Mouse (Mus musculus) forebrain, embryonic 15.5 days (tissue): Measurements from ENCODE around the gene Pla2g12a. TPM values are rescaled to one million over a fixed set of nuclear protein-coding genes. Genes with fewer than 3 reads are reported as not detected.
A peak's percentile ranks its signal among the peaks of the same experiment; 100 is the strongest.

Experiments
- ATAC-seq: fragments of 200-750 bp; cut with Nextera tagmentation; replicated peaks from 2 replicates; pipeline ENCODE4 v1.8.0; 2017; ENCODE audit warnings: mild to moderate bottlenecking, moderate TSS enrichment, moderate library complexity
- H3K27ac ChIP-seq: fragments of 300-500 bp; sonication (generic); replicated peaks from 2 replicates; pipeline ENCODE4 v1.5.1; 2015; ENCODE audit warnings: mild to moderate bottlenecking, inconsistent platforms
- H3K27me3 ChIP-seq: fragments of 300-500 bp; sonication (generic); 2 replicates; pipeline ENCODE4 v1.6.1; 2015; ENCODE audit warnings: inconsistent platforms
- H3K36me3 ChIP-seq: fragments of 300-500 bp; sonication (generic); 2 replicates; pipeline ENCODE4 v1.6.1; 2015; ENCODE audit warnings: mild to moderate bottlenecking, inconsistent platforms
- H3K4me1 ChIP-seq: fragments of 300-500 bp; sonication (generic); 2 replicates; pipeline ENCODE4 v1.6.1; 2015; ENCODE audit warnings: inconsistent platforms
- H3K4me2 ChIP-seq: fragments of 300-500 bp; sonication (generic); replicated peaks from 2 replicates; pipeline ENCODE4 v1.6.1; 2015; ENCODE audit warnings: mild to moderate bottlenecking, inconsistent platforms
- H3K4me3 ChIP-seq: fragments of 300-500 bp; sonication (generic); 2 replicates; pipeline ENCODE4 v1.5.1; 2015; ENCODE audit warnings: mild to moderate bottlenecking, inconsistent platforms
- H3K9ac ChIP-seq: fragments of 300-500 bp; sonication (generic); replicated peaks from 2 replicates; pipeline ENCODE4 v1.6.1; 2015; ENCODE audit warnings: mild to moderate bottlenecking, inconsistent platforms
- H3K9me3 ChIP-seq: fragments of 300-500 bp; sonication (generic); 2 replicates; pipeline ENCODE4 v1.6.1; 2016; ENCODE audit warnings: inconsistent platforms
- WGBS: fragments of 180-500 bp; shearing (Covaris S2); methylation state at CpG from one replicate; pipeline ENCODE4 v1.1.7; 2015; ENCODE audit warnings: mixed read lengths; 5-methylcytosine and 5-hydroxymethylcytosine counted together
- polyA plus RNA-seq: library from polyadenylated mRNA; unstranded; fragments of >200 nt; fragmentation: Nextera tagmentation; extraction: Ambion mirVana; gene quantifications from 2 replicates; pipeline ENCODE4 v1.2.1, GENCODE M21; 2015

The Pla2g12a gene
- polyA plus RNA-seq, 1 experiment from 2014 or later = 32.2 TPM

DNA sequence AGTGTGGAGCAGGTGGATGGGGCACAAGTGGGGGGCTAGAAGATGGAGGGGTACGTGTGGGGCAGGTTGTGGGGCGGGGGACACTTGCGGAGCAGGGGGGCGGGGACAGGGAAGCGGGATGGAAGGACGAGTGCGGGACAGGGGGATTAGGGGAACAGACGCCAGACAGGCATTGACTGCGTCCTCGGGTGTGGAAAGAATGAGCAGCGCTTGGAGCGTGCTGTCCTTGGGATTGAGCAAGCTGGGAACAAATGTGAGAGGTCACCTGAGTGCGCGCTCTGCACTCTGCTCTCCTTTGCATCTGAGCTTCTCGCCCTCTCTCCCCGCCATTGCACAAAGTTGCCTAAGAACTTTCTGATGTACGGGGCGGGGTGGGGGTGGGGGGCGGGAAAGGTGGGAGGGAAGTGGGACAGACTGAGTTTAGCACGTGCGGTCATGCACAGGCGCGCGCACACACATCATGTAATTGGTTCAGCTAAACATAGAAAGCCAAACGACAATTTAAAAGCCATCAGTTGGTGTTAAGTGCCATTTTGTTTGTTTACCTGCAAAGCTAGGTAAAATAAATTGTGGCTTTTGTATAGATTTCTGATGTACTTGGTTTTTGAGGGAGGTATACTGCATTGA is 838 bp downstream of the Pla2g12a start:
- peak overlapping the region; percentile 85 for H3K4me2 ChIP-seq
- peak; percentile 57 for ATAC-seq
- H3K36me3 ChIP-seq = no peaks in the 10 kb centered on the region
- peak overlapping the region; percentile 82 for H3K9ac ChIP-seq
- peak overlapping the region; percentile 87 for H3K4me3 ChIP-seq
- H3K9me3 ChIP-seq = no peaks in the 10 kb centered on the region
- peaks cover 13% of the 10 kb centered on the region for H3K4me1 ChIP-seq
- 0% methylated on average over 25 of the region's 25 CpGs for WGBS
- H3K27me3 ChIP-seq = no peaks in the 10 kb centered on the region
- peak overlapping the region; percentile 83 for H3K27ac ChIP-seq

DNA sequence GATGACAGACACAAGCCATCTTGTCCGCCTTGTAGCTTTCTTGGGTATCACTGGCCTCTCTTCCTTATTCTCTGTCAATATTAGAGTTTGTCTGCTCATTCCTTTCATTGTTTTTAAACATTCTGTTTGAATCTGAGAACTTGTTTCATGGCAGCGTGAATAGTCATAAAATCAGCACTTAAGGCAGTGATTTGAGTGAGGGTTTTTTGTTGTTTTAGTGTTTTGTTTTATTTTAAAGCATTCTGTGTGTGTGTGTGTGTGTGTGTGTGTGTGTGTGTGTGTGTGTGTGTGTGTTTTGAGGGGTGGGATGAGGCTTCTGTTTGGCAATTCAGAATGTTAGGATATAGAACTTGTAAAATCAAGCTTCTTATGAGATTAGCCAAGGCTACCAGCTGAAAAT is 1.5 kb downstream of the Pla2g12a start:
- peaks cover 13% of the 10 kb centered on the region for H3K4me1 ChIP-seq
- H3K4me2 ChIP-seq = peak overlapping the region; percentile 85; the same call in 1 of the 2 replicates
- H3K4me3 ChIP-seq = no peak overlapping the region; the same call in 1 of the 2 replicates
- no peak overlapping the region for H3K9ac ChIP-seq
- H3K36me3 ChIP-seq = no peaks in the 10 kb centered on the region
- no peak for ATAC-seq
- WGBS = 55% methylated on average over 2 of the region's 2 CpGs
- H3K9me3 ChIP-seq = no peaks in the 10 kb centered on the region
- H3K27me3 ChIP-seq = no peaks in the 10 kb centered on the region
- no peak overlapping the region for H3K27ac ChIP-seq

GRCm38 (mm10) chr3:129880925-129881593 is 2.7 kb downstream of the Pla2g12a start:
- WGBS = 90% methylated on average over 8 of the region's 8 CpGs
- Histone ChIP-seq H3K9ac (no peak overlapping the region), H3K4me3 (no peak overlapping the region), H3K27me3 (no peaks in the 10 kb centered on the region), H3K9me3 (no peaks in the 10 kb centered on the region), H3K4me1 (peaks cover 13% of the 10 kb centered on the region), H3K27ac (no peak overlapping the region), H3K36me3 (no peaks in the 10 kb centered on the region), H3K4me2 (no peak overlapping the region)
- ATAC-seq = no peak

GRCm38 (mm10) chr3:129885577-129885976 is 7.2 kb downstream of the Pla2g12a start:
- no peak overlapping the region for H3K4me2 ChIP-seq
- no peaks in the 10 kb centered on the region for H3K9me3 ChIP-seq
- peaks cover under 1% of the 10 kb centered on the region; the same call in 1 of the 2 replicates for H3K36me3 ChIP-seq
- 88% methylated on average over 9 of the region's 9 CpGs for WGBS
- H3K4me1 ChIP-seq = no peaks in the 10 kb centered on the region
- no peak overlapping the region for H3K9ac ChIP-seq
- no peak overlapping the region for H3K27ac ChIP-seq
- no peak overlapping the region for H3K4me3 ChIP-seq
- ATAC-seq = no peak
- no peaks in the 10 kb centered on the region for H3K27me3 ChIP-seq

- Histone ChIP-seq H3K27ac (no peak overlapping the region), H3K4me1 (no peaks in the 10 kb centered on the region), H3K4me3 (no peak overlapping the region), H3K9ac (no peak overlapping the region), H3K27me3 (no peaks in the 10 kb centered on the region), H3K36me3 (peaks cover 8% of the 10 kb centered on the region; the same call in 1 of the 2 replicates), H3K4me2 (no peak overlapping the region), H3K9me3 (no peaks in the 10 kb centered on the region)
- 86% methylated on average over 5 of the region's 5 CpGs for WGBS
- no peak for ATAC-seq
Measured at GRCm38 (mm10) chr3:129886430-129886829, 8.0 kb downstream of the Pla2g12a start.

GRCm38 (mm10) chr3:129887779-129888517 is 9.5 kb downstream of the Pla2g12a start:
- Histone ChIP-seq H3K4me2 (no peak overlapping the region), H3K36me3 (peaks cover 8% of the 10 kb centered on the region; the same call in 1 of the 2 replicates), H3K9me3 (no peaks in the 10 kb centered on the region), H3K27me3 (no peaks in the 10 kb centered on the region), H3K4me1 (no peaks in the 10 kb centered on the region), H3K27ac (no peak overlapping the region), H3K9ac (no peak overlapping the region), H3K4me3 (no peak overlapping the region)
- ATAC-seq = no peak
- 91% methylated on average over 13 of the region's 13 CpGs for WGBS

GRCm38 (mm10) chr3:129892003-129892402 is 13.6 kb downstream of the Pla2g12a start:
- no peak overlapping the region for H3K27ac ChIP-seq
- no peaks in the 10 kb centered on the region for H3K27me3 ChIP-seq
- ATAC-seq = no peak
- no peaks in the 10 kb centered on the region for H3K9me3 ChIP-seq
- H3K4me2 ChIP-seq = no peak overlapping the region
- H3K4me1 ChIP-seq = no peaks in the 10 kb centered on the region
- H3K4me3 ChIP-seq = no peak overlapping the region
- H3K36me3 ChIP-seq = peaks cover 12% of the 10 kb centered on the region; the same call in 1 of the 2 replicates
- 87% methylated on average over 5 of the region's 5 CpGs for WGBS
- no peak overlapping the region for H3K9ac ChIP-seq

DNA sequence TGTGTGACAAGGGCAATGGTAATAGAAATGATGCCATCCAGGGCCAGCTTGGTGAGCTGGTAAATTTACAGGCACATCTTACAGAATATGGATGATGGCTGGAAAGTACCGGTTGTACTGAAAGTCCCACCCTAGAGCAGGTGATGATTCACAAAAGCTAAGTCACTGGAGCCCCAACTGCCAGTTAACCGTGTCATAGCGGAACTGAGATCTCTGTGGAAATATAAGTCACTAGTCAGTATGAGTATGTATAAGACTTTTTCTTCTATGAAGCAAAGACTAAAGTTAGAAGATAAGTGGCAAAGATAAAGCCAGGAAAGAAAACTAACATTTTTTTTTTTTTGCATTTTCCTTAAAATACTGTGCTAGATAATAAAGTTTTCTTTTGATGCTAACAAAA is 14.7 kb downstream of the Pla2g12a start:
- Histone ChIP-seq H3K4me2 (no peak overlapping the region), H3K9me3 (no peaks in the 10 kb centered on the region), H3K4me1 (no peaks in the 10 kb centered on the region), H3K27me3 (no peaks in the 10 kb centered on the region), H3K9ac (no peak overlapping the region), H3K4me3 (no peak overlapping the region), H3K36me3 (peaks cover 12% of the 10 kb centered on the region; the same call in 1 of the 2 replicates), H3K27ac (no peak overlapping the region)
- WGBS = 96% methylated on average over 3 of the region's 3 CpGs
- no peak for ATAC-seq

DNA sequence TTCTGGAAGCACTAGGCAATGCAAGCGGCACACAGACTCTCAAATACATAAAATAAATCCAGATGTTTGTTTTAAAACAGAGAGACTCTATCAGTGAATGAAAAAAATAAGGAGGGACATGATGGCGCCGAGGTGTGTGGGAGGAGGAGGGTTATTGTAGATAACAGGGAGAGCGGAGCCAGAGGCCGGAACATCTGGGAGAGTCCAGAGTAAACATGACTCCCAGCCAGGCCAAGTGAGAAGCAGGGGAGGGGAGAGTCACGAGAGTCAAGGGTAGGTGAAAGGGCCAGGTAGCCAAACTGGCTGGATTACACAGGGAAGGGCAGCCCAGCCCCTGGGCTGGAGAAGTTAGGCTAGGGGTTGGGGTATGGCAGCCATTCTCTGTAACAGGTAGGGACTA is 18.2 kb downstream of the Pla2g12a start:
- peaks cover 5% of the 10 kb centered on the region; the same call in 1 of the 2 replicates for H3K4me1 ChIP-seq
- H3K27ac ChIP-seq = no peak overlapping the region
- ATAC-seq = no peak
- 90% methylated on average over 6 of the region's 6 CpGs for WGBS
- 0 out of 2 replicates have a peak, but pooled peaks cover 4% of the 10 kb centered on the region for H3K36me3 ChIP-seq
- no peak overlapping the region for H3K9ac ChIP-seq
- no peak overlapping the region for H3K4me2 ChIP-seq
- no peaks in the 10 kb centered on the region for H3K27me3 ChIP-seq
- no peaks in the 10 kb centered on the region for H3K9me3 ChIP-seq
- H3K4me3 ChIP-seq = no peak overlapping the region

DNA sequence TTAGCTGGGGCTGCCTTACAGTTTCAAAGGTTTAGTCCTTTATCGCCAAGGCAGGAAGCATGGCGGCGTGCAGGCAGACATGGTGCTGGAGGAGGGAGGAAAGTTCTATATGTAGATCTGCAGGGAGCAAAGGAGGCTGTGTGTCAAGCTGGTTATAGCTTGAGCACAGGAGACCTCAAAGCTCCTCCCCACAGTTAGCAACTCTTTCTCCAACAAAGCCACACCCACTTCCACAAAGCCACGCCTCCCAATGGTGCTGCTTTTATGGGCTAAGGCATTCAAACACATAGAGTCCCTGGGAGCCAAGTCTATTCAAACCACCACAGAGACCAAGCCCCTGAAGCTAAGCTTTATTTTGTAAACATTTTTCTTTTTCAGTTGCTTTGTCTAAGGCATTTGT is 20.5 kb downstream of the Pla2g12a start:
- no peak overlapping the region for H3K4me2 ChIP-seq
- no peaks in the 10 kb centered on the region for H3K27me3 ChIP-seq
- H3K9ac ChIP-seq = no peak overlapping the region
- peaks cover 13% of the 10 kb centered on the region for H3K4me1 ChIP-seq
- no peak overlapping the region for H3K4me3 ChIP-seq
- no peaks in the 10 kb centered on the region for H3K36me3 ChIP-seq
- 69% methylated on average over 4 of the region's 4 CpGs for WGBS
- no peak for ATAC-seq
- H3K9me3 ChIP-seq = no peaks in the 10 kb centered on the region
- H3K27ac ChIP-seq = no peak overlapping the region

DNA sequence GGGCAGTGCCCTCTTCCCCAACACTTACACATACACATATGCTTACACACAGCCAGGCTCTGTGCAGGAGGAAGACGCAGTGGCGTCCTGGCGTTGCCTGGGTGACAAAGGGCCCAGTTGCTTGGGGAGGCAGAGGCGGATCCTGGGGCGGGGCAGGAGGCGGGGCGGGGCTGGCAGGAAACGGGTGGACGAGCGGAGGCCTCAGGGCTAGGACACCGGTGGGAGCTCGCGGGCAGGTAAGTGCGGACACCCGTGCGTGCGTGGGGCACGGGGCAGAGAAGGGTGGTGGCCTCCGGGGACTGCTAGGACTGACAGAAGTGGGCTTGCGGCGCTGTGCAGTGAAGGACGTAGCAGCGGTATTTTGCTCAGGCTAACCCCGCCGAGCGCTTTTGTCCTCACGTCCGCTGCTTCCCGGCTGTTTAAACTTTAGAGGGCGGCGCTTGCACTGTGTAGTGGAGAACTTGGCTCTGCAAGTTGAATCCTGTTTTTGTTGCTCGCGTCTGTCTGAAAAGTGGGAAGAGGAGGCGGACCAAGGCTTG is 22.9 kb downstream of the Pla2g12a start, which contains the start of gene Casp6:
TSS of gene Casp6 (plus strand) at position 155 of the 539 bp plus-strand sequence.
- WGBS = 0% methylated on average over 34 of the region's 34 CpGs
- peak within 1 kb of the TSS; percentile 61 for H3K4me3 ChIP-seq
- H3K4me2 ChIP-seq = peak within 1 kb of the TSS; percentile 75
- no peaks in the 10 kb centered on the region for H3K9me3 ChIP-seq
- peak; percentile 96 for ATAC-seq
- H3K9ac ChIP-seq = peak within 1 kb of the TSS; percentile 52
- H3K27me3 ChIP-seq = no peaks in the 10 kb centered on the region
- no peak within 1 kb of the TSS for H3K27ac ChIP-seq
- H3K36me3 ChIP-seq = no peaks in the 10 kb centered on the region
- H3K4me1 ChIP-seq = peaks cover 13% of the 10 kb centered on the region

DNA sequence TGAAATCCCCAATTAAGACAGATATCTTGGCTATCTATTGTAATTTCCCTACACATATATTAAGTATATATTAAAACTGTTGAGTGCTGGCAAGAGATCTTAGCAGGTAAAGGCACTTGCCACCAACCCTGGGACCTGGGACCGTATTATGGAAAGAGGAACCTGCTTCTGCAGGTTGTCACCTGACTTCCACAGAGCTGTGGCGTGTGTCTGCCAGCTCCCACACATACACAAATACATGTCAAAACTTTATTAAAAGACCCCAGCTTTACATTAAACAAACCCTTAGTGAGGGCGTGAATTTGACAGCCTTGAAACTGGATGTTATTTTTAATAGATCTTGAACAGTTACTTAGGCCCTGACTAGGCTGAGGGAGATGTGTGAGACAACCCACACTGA is 25.0 kb downstream of the Pla2g12a start:
- Histone ChIP-seq H3K27me3 (no peaks in the 10 kb centered on the region), H3K4me3 (no peak overlapping the region), H3K9ac (no peak overlapping the region), H3K4me2 (no peak overlapping the region), H3K9me3 (no peaks in the 10 kb centered on the region), H3K27ac (no peak overlapping the region), H3K36me3 (peaks cover under 1% of the 10 kb centered on the region; the same call in 1 of the 2 replicates), H3K4me1 (peaks cover 13% of the 10 kb centered on the region)
- WGBS = 87% methylated on average over 3 of the region's 3 CpGs
- ATAC-seq = no peak
